Mouse (Mus musculus) embryonic stem cell, embryonic (primary cell): Measurements from ENCODE around the gene Atp8b4.

Experiments used
- CTCF ChIA-PET, 4 experiments: fragments of 300-600 bp in 2 of 4; fragments of 350-600 bp in 2 of 4; sonication (Branson Sonifier 250); formaldehyde crosslinking; loops; one replicate each; lab custom pipeline; 2022; ENCODE audit warnings: inconsistent platforms in 2 of 4; lab: Charles Lee
- POLR2A ChIA-PET, 4 experiments: fragments of 300-600 bp in 2 of 4; fragments of 350-600 bp in 2 of 4; sonication (Branson Sonifier 250); formaldehyde crosslinking; loops; one replicate each; lab custom pipeline; 2022; ENCODE audit warnings: antibody characterized with exemption in 4 of 4, inconsistent platforms in 1 of 4; lab: Charles Lee

Gene Atp8b4

DNA sequence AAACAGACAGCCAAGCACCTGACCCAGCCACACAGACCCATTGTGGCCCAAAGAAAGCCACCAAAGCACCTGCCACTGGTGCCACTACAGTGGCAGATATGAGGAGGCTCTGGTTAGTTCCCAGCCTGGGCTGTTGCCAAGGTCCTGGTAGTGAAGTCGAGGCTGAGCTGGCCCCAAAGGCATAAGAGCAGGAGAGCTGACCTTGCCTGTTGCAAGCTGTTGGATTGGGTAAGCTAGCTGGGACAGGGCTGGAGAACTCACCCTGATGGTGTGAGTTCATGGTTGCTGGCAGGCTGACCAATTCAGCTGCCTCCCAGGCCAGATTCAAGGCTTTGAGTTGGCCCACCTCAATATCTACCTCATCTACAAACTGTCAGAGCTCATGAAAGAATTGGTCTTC lies 4.7 kb upstream of the Atp8b4 start:
- ChIA-PET POLR2A (no interaction called here), CTCF (no interaction called here)

DNA sequence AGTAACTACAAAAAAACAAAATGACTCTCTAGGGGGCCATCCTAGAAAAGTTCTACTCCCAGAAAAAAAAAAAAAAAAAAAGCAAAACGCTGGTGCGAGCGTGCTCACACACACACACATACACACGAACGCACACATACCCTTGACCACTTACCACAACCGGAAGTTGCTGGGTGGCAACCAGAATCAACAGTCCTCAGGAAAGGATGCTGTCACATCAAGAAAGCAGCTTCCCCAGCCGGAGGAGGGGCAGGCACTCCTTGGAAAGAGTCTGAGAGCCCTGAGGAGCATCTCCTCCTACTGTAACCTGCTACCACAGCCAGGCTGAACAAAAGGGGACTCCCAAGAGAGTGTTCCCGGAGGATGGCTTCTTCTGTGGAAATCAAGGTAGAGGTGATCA lies 744 bp downstream of the Atp8b4 start:
- ChIA-PET CTCF (interaction anchor here in 1 of 4 experiments (0.6 to 0.7 kb wide), 2 partner anchors 768 to 857 kb away, joined by 3 to 4 read pairs; no protein-coding TSS in a partner anchor), POLR2A (interaction anchor here in 1 of 4 experiments (0.6 to 0.7 kb wide), 2 partner anchors 68 to 642 kb away, joined by 3 read pairs; no protein-coding TSS in a partner anchor)

DNA sequence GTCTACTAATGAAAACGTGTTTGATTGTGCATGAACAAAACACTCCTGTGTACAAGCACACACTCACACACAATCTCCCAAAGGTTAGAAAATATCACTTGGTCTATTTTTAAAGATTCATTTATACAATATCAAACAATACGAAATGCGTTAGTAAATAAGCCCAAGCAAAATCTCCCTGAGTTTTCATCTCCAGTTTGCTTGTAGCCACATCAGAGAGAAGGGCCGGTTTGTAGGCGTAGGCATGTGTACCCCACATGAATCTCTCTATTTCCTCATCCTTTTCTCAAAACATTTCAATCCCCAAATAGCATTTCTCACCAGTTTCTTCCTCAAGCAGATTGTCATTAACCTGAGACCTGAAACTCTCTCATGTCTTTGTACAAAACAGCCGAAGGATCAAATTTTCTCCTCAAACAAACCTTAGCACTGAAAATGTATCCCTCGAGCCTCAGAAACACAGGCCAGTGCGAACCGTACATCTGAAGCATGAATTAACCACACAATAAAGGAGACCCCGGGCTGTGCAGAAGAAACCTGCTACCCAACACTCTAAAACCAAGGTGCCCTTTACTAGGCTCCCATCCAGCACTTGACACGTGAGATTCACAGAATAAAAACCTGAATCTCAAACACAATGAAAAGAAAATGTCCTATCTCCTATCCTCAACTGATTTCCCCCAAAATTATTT lies 1.6 kb downstream of the Atp8b4 start:
- POLR2A ChIA-PET = interaction anchor here in 1 of 4 experiments (0.6 to 0.7 kb wide), 2 partner anchors 68 to 641 kb away, joined by 3 read pairs; no protein-coding TSS in a partner anchor
- CTCF ChIA-PET = interaction anchor here in 1 of 4 experiments (0.6 to 0.7 kb wide), 2 partner anchors 768 to 856 kb away, joined by 3 to 4 read pairs; no protein-coding TSS in a partner anchor

DNA sequence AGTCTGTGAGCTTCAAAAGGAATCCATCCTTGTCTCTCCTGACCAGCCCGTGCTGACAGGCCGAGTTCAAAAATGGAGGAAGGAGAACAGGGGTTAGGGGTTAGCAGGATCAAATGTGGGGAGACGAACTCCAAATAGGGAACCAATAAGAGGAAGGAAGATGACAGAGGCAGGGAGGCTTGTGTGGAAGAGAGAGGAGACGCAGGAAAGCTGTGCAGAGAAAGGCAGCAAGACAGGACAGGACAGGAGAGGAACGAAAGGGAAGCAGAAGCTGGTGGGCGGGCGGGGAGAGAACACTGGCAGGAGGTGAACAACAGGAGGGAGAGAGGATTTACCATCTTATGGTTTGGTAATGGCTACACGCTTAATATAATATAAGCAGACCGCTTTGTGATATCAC lies 3.6 kb downstream of the Atp8b4 start:
- POLR2A ChIA-PET = interaction anchor here in 1 of 4 experiments (0.7 to 1.2 kb wide), 2 partner anchors 34 to 348 kb away, joined by 3 read pairs; no protein-coding TSS in a partner anchor
- CTCF ChIA-PET = interaction anchor here in 1 of 4 experiments (0.5 kb wide), 1 partner anchor 1107 kb away, joined by 6 read pairs; no protein-coding TSS in a partner anchor

DNA sequence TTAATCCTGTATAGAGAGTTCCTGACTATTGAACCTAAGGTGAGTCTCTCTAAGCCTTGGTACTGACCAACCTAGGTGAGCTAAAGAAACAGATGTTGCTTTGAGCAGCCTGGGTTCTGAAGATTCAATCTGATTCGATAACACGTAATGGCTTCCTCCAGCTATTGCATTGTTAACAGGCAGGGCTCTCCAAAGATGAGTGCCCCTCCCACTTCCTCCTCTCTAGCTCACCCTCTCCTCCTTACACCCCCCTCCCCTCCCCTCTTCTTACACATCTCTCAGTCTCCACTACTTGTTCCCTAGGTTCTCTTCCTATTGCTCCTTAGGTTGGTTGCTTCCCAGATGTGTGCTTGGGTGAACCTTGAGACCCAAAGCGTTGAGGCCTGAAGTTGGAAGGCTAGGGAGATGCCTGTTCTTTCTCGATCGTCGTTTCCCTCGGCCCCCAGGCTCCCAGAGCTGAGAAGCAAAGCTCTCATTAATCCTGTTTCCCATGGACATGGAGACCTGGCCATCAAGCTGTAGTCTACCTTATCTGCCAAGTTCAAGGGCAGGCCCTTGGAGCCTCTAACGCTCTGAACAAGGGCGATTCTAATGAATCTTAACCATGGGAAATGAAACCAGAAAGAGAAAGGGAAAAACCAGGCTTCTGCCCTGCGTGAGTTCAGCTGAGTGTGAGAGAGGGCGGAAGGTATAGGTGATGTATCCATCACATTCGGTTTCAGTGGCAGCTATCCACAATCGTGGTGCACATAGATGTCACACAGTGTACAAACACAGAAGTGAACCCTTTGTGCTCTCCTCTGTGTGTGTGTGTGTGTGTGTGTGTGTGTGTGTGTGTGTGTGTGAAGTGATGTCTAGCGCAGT lies 4.4 kb downstream of the Atp8b4 start:
- CTCF ChIA-PET = interaction anchor here in 1 of 4 experiments (0.5 to 0.6 kb wide), 2 partner anchors 759 to 1106 kb away, joined by 4 to 6 read pairs; no protein-coding TSS in a partner anchor
- POLR2A ChIA-PET = interaction anchor here in 2 of 4 experiments (0.6 to 1.2 kb wide), 3 partner anchors 35 to 642 kb away, joined by 3 read pairs; no protein-coding TSS in a partner anchor

DNA sequence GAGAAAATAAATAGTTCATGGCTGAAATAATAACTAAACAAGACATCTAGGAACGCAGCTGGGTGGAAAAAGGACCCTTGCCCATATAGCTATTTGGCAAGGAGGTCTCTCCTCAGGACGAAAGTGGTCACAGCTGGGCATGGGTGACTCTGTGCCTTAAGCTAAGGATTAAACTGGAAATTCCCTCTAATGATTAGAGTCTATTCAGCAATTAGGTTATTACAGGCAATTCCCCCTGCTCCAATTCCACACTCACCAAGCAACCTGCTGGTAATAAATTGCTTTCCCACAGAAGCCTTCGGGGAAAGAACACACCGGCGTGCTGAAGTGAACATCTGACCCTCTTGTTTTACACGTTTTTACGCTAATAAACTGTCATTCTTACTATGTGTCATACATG lies 5.2 kb downstream of the Atp8b4 start:
- ChIA-PET CTCF (no interaction called here), POLR2A (interaction anchor here in 1 of 4 experiments (0.8 kb wide), 1 partner anchor 237 kb away, joined by 3 read pairs; no protein-coding TSS in a partner anchor)

DNA sequence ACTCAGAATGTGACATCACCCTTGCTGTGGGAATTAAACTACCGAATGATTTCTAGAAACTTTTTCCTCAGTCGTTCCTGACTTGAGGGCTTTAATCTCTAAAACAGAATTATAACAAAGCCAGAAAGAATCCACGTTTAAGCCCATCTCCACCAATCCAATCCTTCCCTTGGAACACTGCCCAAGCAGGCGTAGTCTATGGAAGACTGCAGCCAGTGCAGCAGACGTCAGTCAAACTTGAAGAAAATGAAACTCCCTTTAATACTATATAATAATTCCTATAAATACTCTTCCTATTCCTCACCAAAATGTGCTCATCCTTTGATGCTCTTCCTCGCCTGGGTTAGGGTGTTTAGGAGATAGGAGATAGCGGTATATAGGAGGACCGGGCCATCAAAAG lies 7.2 kb downstream of the Atp8b4 start:
- ChIA-PET CTCF (no interaction called here), POLR2A (no interaction called here)

DNA sequence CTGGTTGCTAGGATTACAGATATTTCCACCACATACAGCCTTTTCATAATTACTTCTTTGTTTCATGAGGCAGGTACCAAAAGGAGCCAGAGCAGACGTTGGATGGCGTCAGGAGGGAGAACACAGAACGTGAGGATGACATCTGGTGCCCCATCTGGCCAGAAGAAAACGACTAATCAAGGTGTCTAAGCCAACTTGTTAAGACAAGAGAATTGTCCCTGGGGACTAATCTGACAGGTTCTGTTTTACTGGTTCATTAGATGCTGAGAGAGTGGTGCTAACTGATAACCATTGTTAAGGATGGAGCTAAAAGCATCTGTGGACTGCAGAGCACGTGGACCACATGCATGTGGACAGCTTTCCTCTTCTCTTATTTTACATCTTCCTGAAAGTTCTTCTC lies 7.8 kb downstream of the Atp8b4 start:
- CTCF ChIA-PET = no interaction called here
- POLR2A ChIA-PET = interaction anchor here in 1 of 4 experiments (0.5 kb wide), 1 partner anchor 11 kb away, joined by 6 read pairs; no protein-coding TSS in a partner anchor

DNA sequence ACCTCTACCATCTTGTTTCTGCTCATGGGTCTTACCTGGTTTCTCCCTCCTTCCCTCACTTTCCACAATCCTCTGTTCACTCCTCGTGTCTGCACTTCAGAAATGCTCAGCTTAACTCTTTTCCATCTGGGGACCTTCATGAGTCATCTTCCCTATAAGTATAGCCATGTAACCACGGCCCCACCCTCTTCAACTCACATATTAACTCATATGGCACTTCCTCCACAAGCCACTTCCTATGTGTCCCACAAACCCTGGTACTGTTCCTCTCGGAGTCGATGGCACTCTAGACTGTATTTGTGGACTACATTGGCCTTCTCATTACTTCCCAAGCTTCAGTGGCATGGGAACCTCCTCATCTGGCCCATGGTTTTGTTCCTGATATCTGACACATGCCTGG lies 9.0 kb downstream of the Atp8b4 start:
- POLR2A ChIA-PET = no interaction called here
- CTCF ChIA-PET = no interaction called here

DNA sequence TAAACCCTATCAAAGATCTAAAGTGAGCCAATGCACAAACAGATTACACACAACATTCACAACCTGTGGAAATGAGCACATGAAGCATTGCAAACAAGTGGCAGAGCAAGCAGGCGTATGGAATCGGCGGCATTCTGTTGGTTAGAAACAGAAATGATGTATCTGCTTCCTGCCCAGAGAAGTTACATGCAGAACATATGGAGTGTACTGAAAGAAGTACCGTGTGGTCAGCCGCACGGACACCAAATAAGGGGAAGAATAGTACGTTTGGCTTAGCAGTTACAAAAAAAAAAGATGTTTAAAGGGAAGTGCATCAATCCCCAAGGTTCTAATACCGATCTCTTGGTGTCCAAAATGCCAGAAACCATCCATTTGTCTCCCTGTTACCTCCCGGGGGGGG lies 9.9 kb downstream of the Atp8b4 start:
- ChIA-PET POLR2A (no interaction called here), CTCF (no interaction called here)

DNA sequence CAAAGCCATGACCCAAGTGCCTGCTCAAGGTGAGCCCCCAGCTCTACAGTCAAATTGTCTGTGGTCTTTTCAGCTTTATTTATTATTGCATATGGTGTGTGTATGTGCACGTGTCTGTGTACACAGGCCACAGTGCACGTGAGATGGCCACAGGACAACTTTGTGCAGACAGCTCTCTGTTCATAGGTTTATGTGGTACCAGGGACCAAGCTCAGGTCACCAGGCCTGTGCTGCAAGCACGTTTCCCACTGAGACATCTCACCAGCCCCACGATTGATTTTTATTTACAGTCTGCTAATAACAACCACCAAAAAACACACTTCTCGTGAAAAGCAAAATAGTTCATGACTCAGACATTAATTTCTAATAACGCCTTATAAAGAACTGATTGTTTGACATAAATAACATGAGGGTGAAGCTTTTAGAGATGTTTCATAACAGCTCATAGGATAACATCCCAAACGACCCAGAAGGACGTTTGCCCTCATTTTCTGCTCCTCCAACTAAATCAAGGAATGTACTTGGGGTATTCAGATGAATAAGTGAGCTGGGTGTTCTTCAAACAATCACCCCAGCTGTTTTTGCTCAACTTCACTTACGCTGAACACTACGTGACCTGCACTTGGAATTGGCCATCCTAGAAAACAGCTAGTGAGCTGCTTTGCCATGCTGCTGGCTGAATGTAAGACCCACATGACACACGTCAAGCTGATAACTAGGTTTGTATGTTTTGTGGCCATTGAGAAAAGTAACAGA lies 15.0 kb downstream of the Atp8b4 start:
- ChIA-PET POLR2A (no interaction called here), CTCF (no interaction called here)

DNA sequence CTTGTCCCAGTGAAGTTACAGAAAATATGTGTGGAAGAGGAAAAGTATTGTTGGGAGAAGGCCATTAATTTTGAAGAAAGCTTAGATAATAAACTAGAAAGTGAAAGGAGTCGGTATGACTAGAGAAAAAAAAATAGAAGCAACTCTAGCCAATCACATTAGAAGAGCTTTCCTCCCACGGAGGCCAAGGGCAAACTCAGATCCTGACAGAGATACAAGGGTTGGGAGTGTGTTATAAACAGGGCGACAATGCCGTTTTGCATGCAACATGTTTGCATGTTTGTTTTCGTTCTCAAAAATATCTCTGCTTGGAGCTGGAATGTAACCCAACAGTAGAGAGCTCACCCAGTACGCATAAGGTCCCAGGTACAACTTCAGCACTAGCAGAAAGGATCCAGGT lies 17.1 kb downstream of the Atp8b4 start:
- ChIA-PET CTCF (no interaction called here), POLR2A (no interaction called here)

DNA sequence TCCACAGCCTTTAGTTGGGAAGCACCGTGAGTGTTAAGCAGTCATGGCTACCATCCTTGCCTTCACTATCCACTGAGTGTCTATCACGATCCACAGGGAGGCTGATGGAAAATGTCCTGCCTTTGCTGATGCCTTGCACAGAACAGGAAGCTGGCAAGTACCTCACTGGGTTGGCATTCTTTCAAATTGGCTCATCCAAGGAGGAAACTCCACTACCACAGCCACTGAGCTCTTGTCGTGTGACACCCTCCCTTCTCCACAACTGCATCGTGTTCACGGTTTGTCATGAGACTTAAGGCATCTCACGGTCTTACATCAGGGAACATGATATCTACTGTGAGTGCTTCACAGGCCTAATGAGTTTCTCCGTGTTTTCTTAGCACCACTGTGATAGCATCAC lies 22.9 kb downstream of the Atp8b4 start:
- ChIA-PET CTCF (no interaction called here), POLR2A (no interaction called here)

DNA sequence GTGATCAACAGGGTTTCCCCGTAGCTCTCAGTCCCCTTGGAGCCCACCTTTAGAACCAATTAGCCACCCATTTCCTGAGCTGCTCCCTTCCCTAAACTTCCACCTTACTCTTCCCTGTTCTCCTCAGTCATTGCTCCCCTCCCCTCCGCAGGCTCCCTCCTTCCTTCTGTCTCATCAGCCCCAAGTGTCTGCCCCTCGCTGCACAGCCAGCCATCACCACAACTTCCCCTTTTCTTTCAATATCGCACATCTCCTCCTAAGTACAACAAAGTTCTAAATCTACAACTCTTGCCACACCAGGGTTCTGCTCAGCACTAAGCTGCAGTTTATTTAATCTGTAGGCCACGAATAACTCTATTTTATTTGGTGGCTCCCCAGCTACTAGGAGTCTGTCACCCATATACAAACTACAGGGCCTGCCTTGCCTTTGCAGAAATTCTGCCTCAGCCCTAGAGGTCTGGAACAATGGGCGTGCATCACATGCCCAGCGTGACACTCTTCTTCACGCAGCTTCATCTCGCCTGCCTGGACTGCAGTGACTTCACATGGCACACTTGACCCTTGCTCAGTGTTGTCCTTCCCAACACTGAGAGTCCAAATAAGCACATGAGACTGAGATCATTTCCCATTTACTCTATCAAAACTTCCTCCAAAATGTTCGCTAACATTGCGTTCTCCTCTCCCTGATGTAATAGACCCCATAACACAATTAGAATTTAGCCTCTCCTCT lies 24.6 kb downstream of the Atp8b4 start:
- POLR2A ChIA-PET = interaction anchor here in 1 of 4 experiments (0.6 kb wide), 1 partner anchor 60 kb away, joined by 3 read pairs; no protein-coding TSS in a partner anchor
- CTCF ChIA-PET = no interaction called here

DNA sequence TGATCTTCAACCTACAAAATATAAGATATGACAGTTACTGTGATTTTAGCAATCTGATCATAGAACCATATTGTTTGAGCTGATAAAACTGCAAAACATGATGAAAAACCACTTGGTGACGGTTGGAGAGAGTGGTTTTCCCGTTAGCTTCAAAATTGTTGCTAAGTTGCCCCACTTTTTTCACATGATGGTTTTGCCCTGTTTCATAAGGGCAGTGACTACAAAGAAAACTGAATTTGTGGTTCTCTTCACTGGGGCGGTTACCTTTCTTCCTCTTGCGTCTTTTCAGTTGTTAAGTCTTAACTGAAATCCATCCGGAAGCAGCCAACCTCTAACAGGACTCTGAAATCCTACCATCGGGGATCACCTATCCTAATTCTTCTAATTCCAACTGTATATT lies 26.5 kb downstream of the Atp8b4 start:
- CTCF ChIA-PET = no interaction called here
- POLR2A ChIA-PET = interaction anchor here in 1 of 4 experiments (0.7 kb wide), 1 partner anchor 159 kb away, joined by 3 read pairs; no protein-coding TSS in a partner anchor

DNA sequence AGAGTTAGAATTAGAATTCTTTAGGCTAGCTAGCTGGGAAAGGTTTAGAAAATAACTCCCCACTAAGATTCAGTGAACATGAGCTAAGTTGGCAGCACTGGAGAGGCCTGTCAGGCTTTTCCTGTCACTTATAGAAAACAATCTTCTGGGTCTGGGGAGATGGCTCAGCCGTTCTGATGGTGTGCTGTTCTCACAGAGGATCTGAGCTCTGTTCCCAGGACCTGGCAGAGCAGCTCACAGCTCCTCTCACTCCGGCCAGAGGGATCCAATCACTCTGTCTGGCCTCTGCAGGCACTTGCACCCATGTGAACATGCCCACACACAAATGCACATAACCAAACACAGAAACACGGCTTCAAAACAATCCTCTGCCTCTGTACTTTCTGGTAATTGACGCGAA lies 27.6 kb downstream of the Atp8b4 start:
- CTCF ChIA-PET = interaction anchor here in 1 of 4 experiments (0.5 kb wide), 1 partner anchor 287 kb away, joined by 4 read pairs; no protein-coding TSS in a partner anchor
- POLR2A ChIA-PET = interaction anchor here in 1 of 4 experiments (0.6 kb wide), 1 partner anchor 912 kb away, joined by 3 read pairs; no protein-coding TSS in a partner anchor

DNA sequence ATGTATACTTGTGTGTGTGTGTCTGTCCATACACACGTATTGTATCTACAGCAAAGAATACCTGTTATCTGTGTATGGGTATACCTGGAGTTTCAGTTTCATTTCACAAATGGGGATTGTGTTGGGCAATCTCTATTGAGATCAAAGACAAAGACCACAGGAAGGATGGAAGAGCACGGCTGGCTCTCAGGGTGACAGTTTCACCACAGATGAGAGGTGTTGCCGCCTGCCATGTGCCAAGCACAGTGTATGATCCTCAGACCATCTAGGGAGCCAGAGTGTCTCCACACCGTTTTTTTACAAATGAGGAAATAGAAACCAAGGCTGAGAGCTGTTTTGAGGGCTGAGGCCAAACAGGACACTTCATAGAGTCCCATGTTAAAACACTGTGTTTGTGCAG lies 32.7 kb downstream of the Atp8b4 start:
- CTCF ChIA-PET = no interaction called here
- POLR2A ChIA-PET = no interaction called here
